Mouse (Mus musculus) liver, postnatal 0 days (tissue): ENCODE data around the gene Igfbpl1. TPM values are rescaled to one million over a fixed set of nuclear protein-coding genes. Genes with fewer than 3 reads are reported as not detected.

Experiments
- ATAC-seq: fragments of 200-750 bp; cut with Nextera tagmentation; 2 replicates; pipeline ENCODE4 v1.8.0; 2017; ENCODE audit warnings: mild to moderate bottlenecking, moderate library complexity
- DNase-seq: peaks from one replicate; pipeline ENCODE4 v3.0.0-alpha.2; 2016
- H3K27ac ChIP-seq: fragments of 300-500 bp; sonication (generic); 2 replicates; pipeline ENCODE4 v1.5.1; 2014; ENCODE audit warnings: antibody characterized with exemption, moderate library complexity, mild to moderate bottlenecking, low read depth
- H3K27me3 ChIP-seq: fragments of 300-500 bp; sonication (generic); 2 replicates; pipeline ENCODE4 v1.6.1; 2014; ENCODE audit warnings: low read length, control low read depth, mixed read lengths; ENCODE audit not compliant: insufficient read depth
- H3K36me3 ChIP-seq: fragments of 300-500 bp; sonication (generic); replicated peaks from 2 replicates; pipeline ENCODE4 v1.6.1; 2014; ENCODE audit warnings: mild to moderate bottlenecking, control low read depth, low read length, moderate library complexity, mixed read lengths; ENCODE audit not compliant: insufficient read depth
- H3K4me1 ChIP-seq: fragments of 300-500 bp; sonication (generic); 2 replicates; pipeline ENCODE4 v1.6.1; 2014; ENCODE audit warnings: antibody characterized with exemption, mild to moderate bottlenecking, control low read depth; ENCODE audit not compliant: insufficient read depth
- H3K4me2 ChIP-seq: fragments of 300-500 bp; sonication (generic); 2 replicates; pipeline ENCODE4 v1.6.1; 2014; ENCODE audit warnings: low read depth, mild to moderate bottlenecking, low read length, moderate library complexity, mixed read lengths
- H3K4me3 ChIP-seq: fragments of 300-500 bp; sonication (generic); 2 replicates; pipeline ENCODE4 v1.5.1; 2014; ENCODE audit warnings: low read depth, low read length
- H3K9ac ChIP-seq: fragments of 300-500 bp; sonication (generic); replicated peaks from 2 replicates; pipeline ENCODE4 v1.6.1; 2014; ENCODE audit warnings: mild to moderate bottlenecking, moderate library complexity
- H3K9me3 ChIP-seq: fragments of 300-500 bp; sonication (generic); 2 replicates; pipeline ENCODE4 v1.6.1; 2016; ENCODE audit warnings: mild to moderate bottlenecking, control low read depth, low read length, mixed read lengths
- CTCF ChIP-seq: sonication (generic); IDR thresholded peaks from 2 replicates; pipeline ENCODE4 v1.5.1; 2016; ENCODE audit warnings: antibody characterized with exemption, low read depth
- EP300 ChIP-seq: IDR thresholded peaks from 2 replicates; pipeline ENCODE4 v1.6.1; 2016; ENCODE audit warnings: antibody characterized with exemption, low read depth, mild to moderate bottlenecking
- WGBS: fragments of 180-500 bp; shearing (Covaris S2); extraction: QIAGEN DNeasy Blood & Tissue Kit; methylation state at CpG from one replicate; pipeline ENCODE4 v1.1.7; 2014; ENCODE audit not compliant: insufficient replicate concordance; 5-methylcytosine and 5-hydroxymethylcytosine counted together
- polyA plus RNA-seq: library from polyadenylated mRNA; unstranded; fragments of >200 nt; fragmentation: Nextera tagmentation; extraction: Ambion mirVana; gene quantifications from 2 replicates; pipeline ENCODE4 v1.2.1, GENCODE M21; 2015

Gene Igfbpl1
- polyA plus RNA-seq, 1 experiment from 2014 or later = not detected

- peaks cover 18% of the 10 kb centered on the region for H3K4me1 ChIP-seq
- ATAC-seq = 0 out of 2 replicates have a peak, but pooled peaks have one; percentile 8
- no peak overlapping the region for H3K27ac ChIP-seq
Measured at GRCm38 (mm10) chr4:45763288-45764140, 63.2 kb downstream of the Igfbpl1 start.

GRCm38 (mm10) chr4:45762600-45762999 is 64.1 kb downstream of the Igfbpl1 start:
- Histone ChIP-seq H3K27me3 (peaks cover 26% of the 10 kb centered on the region), H3K4me3 (no peak overlapping the region), H3K9me3 (no peaks in the 10 kb centered on the region), H3K27ac (no peak overlapping the region), H3K9ac (no peak overlapping the region), H3K4me1 (peaks cover 18% of the 10 kb centered on the region), H3K36me3 (no peaks in the 10 kb centered on the region), H3K4me2 (no peak overlapping the region)
- TF ChIP-seq CTCF (no peak), EP300 (no peak)
- DNase-seq (no peak), ATAC-seq (no peak)
- WGBS = 80% methylated on average over 4 of the region's 4 CpGs

More at GRCm38 (mm10) chr4:45763288-45764140, 63.2 kb downstream of the Igfbpl1 start:
- peaks cover 26% of the 10 kb centered on the region for H3K27me3 ChIP-seq
- TF ChIP-seq EP300 = no peak
- no peak for TF ChIP-seq CTCF
- no peaks in the 10 kb centered on the region for H3K9me3 ChIP-seq
- 24% methylated on average over 18 of the region's 18 CpGs for WGBS
- H3K36me3 ChIP-seq = no peaks in the 10 kb centered on the region
- H3K4me2 ChIP-seq = peak overlapping the region; percentile 65
- no peak for DNase-seq
- H3K4me3 ChIP-seq = peak overlapping the region; percentile 23
- H3K9ac ChIP-seq = no peak overlapping the region

Other genes starting within 250 kb of the Igfbpl1 start
- 91.5 and 96.4 TPM in 2 replicates for gene Aldh1b1, start 27.9 kb downstream of the Igfbpl1 start, polyA plus RNA-seq
- 16.9 and 18.9 TPM in 2 replicates for gene Stra6l, start 21.7 kb upstream of the Igfbpl1 start, polyA plus RNA-seq
- gene Ccdc180, start 63.4 kb upstream of the Igfbpl1 start, polyA plus RNA-seq = 0.16 and 0.18 TPM in 2 replicates
- 15.4 and 15.8 TPM in 2 replicates for gene Tdrd7, start 138.4 kb upstream of the Igfbpl1 start, polyA plus RNA-seq
- gene Tmod1, start 212.0 kb upstream of the Igfbpl1 start, polyA plus RNA-seq = 13.9 and 14.1 TPM in 2 replicates